ENCODE assay signal across 27 mouse cellular contexts in genomic region chr6:86373556-86373955, GRCm38 (mm10). TPM values are rescaled to one million over a fixed set of nuclear protein-coding genes. Genes with fewer than 3 reads are reported as not detected.
DNase-seq lines count a peak whose midpoint lies in the region; ATAC-seq and TF ChIP-seq lines count a peak whose summit lies in the region.
"Had no signal": no experiment of that assay in that cellular context is flagged by ENCODE, and none has a peak within 500 bp of the region (broad histone marks: within the 10 kb centered on the region; RNA-seq: fewer than 3 reads in every experiment).

No protein-coding gene starts in this region.

- peaks cover 28% of the 10 kb centered on the region for H3K4me1 ChIP-seq in forebrain, embryonic 10.5 days
- H3K4me1 ChIP-seq in forebrain, embryonic 11.5 days (replicated peaks; ENCODE audit: control insufficient read depth, insufficient read depth, low read length): peaks cover 9% of the 10 kb centered on the region
- H3K4me1 ChIP-seq in liver, embryonic 12.5 days: peaks cover 32% of the 10 kb centered on the region
- H3K4me1 ChIP-seq in liver, postnatal 0 days (ENCODE audit: insufficient read depth): peaks cover 14% of the 10 kb centered on the region
- H3K4me1 ChIP-seq in G1E (ENCODE audit: insufficient read depth, low read depth, low read length): peaks cover 35% of the 10 kb centered on the region
- peaks cover 29% of the 10 kb centered on the region for H3K4me1 ChIP-seq in liver, embryonic 13.5 days (replicated peaks)

- H3K9ac ChIP-seq in forebrain, embryonic 11.5 days (ENCODE audit: low read length): no peak overlapping the region
- no peak overlapping the region for H3K9ac ChIP-seq in liver, embryonic 12.5 days
- no peak overlapping the region for H3K9ac ChIP-seq in liver, postnatal 0 days (replicated peaks)
- no peak overlapping the region for H3K9ac ChIP-seq in liver, embryonic 13.5 days
- H3K9ac ChIP-seq: embryonic facial prominence, embryonic 12.5 days; heart, embryonic 15.5 days had no signal

- no peaks in the 10 kb centered on the region for H3K9me3 ChIP-seq in forebrain, embryonic 10.5 days
- no peaks in the 10 kb centered on the region for H3K9me3 ChIP-seq in forebrain, embryonic 11.5 days (ENCODE audit: control insufficient read depth, low read length)
- H3K9me3 ChIP-seq in liver, embryonic 12.5 days (replicated peaks): no peaks in the 10 kb centered on the region
- no peaks in the 10 kb centered on the region for H3K9me3 ChIP-seq in liver, postnatal 0 days (ENCODE audit: low read length)
- H3K9me3 ChIP-seq in G1E (replicated peaks): no peaks in the 10 kb centered on the region
- H3K9me3 ChIP-seq in liver, embryonic 13.5 days (replicated peaks): no peaks in the 10 kb centered on the region
- H3K9me3 ChIP-seq: embryonic facial prominence, embryonic 12.5 days; heart, embryonic 15.5 days; hindbrain, embryonic 13.5 days had no signal

- DNase-seq in forebrain, embryonic 10.5 days (ENCODE audit: extremely low spot score, low spot score): no peak
- no peak for DNase-seq in forebrain, embryonic 11.5 days (ENCODE audit: low spot score)
- no peak for DNase-seq in liver, postnatal 0 days
- DNase-seq in G1E (ENCODE audit: low spot score): no peak
- DNase-seq in liver, embryonic 13.5 days: no peak
- no peak for DNase-seq in spleen, postnatal 10 days (ENCODE audit: low spot score in 2 of 2)
- DNase-seq in thymus, adult 18-20 months: no peak
- DNase-seq: adrenal gland, adult 8-10 months; adrenal gland, postnatal 36 days; cerebellum, adult 8-10 months; cerebellum, postnatal 14 days; embryo, embryonic 11 days; gastrocnemius, postnatal 14 days; heart, adult 2 months; heart, postnatal 14 days; kidney, adult 11 months had no signal

- WGBS in forebrain, embryonic 10.5 days: 91% methylated on average over 6 of the region's 6 CpGs
- WGBS in forebrain, embryonic 11.5 days: 92% methylated on average over 6 of the region's 6 CpGs
- 84% methylated on average over 6 of the region's 6 CpGs for WGBS in liver, embryonic 12.5 days (ENCODE audit: insufficient replicate concordance)
- 93% methylated on average over 6 of the region's 6 CpGs for WGBS in liver, postnatal 0 days (ENCODE audit: insufficient replicate concordance)
- WGBS in liver, embryonic 13.5 days (ENCODE audit: insufficient replicate concordance): 88% methylated on average over 6 of the region's 6 CpGs

- H3K36me3 ChIP-seq in forebrain, embryonic 10.5 days (replicated peaks): peaks cover 68% of the 10 kb centered on the region
- peaks cover 19% of the 10 kb centered on the region for H3K36me3 ChIP-seq in forebrain, embryonic 11.5 days (ENCODE audit: control insufficient read depth, insufficient read depth, low read length)
- H3K36me3 ChIP-seq in liver, embryonic 12.5 days: peaks cover 64% of the 10 kb centered on the region
- peaks cover 22% of the 10 kb centered on the region for H3K36me3 ChIP-seq in liver, postnatal 0 days (replicated peaks; ENCODE audit: insufficient read depth, low read length)
- peaks cover 63% of the 10 kb centered on the region for H3K36me3 ChIP-seq in G1E (replicated peaks)
- H3K36me3 ChIP-seq in liver, embryonic 13.5 days: peaks cover 53% of the 10 kb centered on the region

- no peaks in the 10 kb centered on the region for H3K27me3 ChIP-seq in forebrain, embryonic 10.5 days (ENCODE audit: poor library complexity, severe bottlenecking)
- no peaks in the 10 kb centered on the region for H3K27me3 ChIP-seq in forebrain, embryonic 11.5 days (ENCODE audit: control insufficient read depth, insufficient read depth, low read length)
- H3K27me3 ChIP-seq in liver, embryonic 12.5 days (replicated peaks): no peaks in the 10 kb centered on the region
- no peaks in the 10 kb centered on the region for H3K27me3 ChIP-seq in liver, postnatal 0 days (ENCODE audit: insufficient read depth, low read length)
- H3K27me3 ChIP-seq in G1E (ENCODE audit: insufficient read depth, low read length): no peaks in the 10 kb centered on the region
- H3K27me3 ChIP-seq in liver, embryonic 13.5 days: no peaks in the 10 kb centered on the region
- H3K27me3 ChIP-seq: embryonic facial prominence, embryonic 12.5 days; heart, embryonic 15.5 days; hindbrain, embryonic 13.5 days; Patski had no signal

- no peak overlapping the region for H3K27ac ChIP-seq in forebrain, embryonic 10.5 days
- H3K27ac ChIP-seq in forebrain, embryonic 11.5 days (ENCODE audit: low read depth, low read length): no peak overlapping the region
- H3K27ac ChIP-seq in liver, embryonic 12.5 days: no peak overlapping the region
- H3K27ac ChIP-seq in liver, postnatal 0 days (ENCODE audit: low read depth): no peak overlapping the region
- H3K27ac ChIP-seq in liver, embryonic 13.5 days: no peak overlapping the region
- H3K27ac ChIP-seq: embryonic facial prominence, embryonic 12.5 days; heart, adult 2 months; heart, embryonic 15.5 days; hindbrain, embryonic 13.5 days; hindbrain, postnatal 0 days had no signal

- no peak overlapping the region for H3K4me2 ChIP-seq in forebrain, embryonic 11.5 days (ENCODE audit: low read depth, low read length, severe bottlenecking)
- peak overlapping the region; percentile 85; the same call in 1 of the 2 replicates for H3K4me2 ChIP-seq in liver, embryonic 12.5 days
- H3K4me2 ChIP-seq in liver, postnatal 0 days (ENCODE audit: low read depth, low read length): no peak overlapping the region
- H3K4me2 ChIP-seq in liver, embryonic 13.5 days: peak overlapping the region; percentile 90
- H3K4me2 ChIP-seq: heart, embryonic 15.5 days had no signal

- TF ChIP-seq EP300 in liver, postnatal 0 days (IDR thresholded peaks at IDR 0.05; ENCODE audit: low read depth): no peak

- H3K4me3 ChIP-seq in forebrain, embryonic 10.5 days: peak overlapping the region; percentile 96
- no peak overlapping the region for H3K4me3 ChIP-seq in forebrain, embryonic 11.5 days (ENCODE audit: low read depth, low read length)
- no peak overlapping the region for H3K4me3 ChIP-seq in liver, embryonic 12.5 days
- no peak overlapping the region for H3K4me3 ChIP-seq in liver, postnatal 0 days (ENCODE audit: low read depth, low read length)
- peak overlapping the region; percentile 21; the same call in 1 of the 2 replicates for H3K4me3 ChIP-seq in G1E (ENCODE audit: low read depth, low read length)
- 0 out of 2 replicates have a peak overlapping the region, but pooled peaks have one; percentile 92 for H3K4me3 ChIP-seq in liver, embryonic 13.5 days (replicated peaks)
- H3K4me3 ChIP-seq: heart, adult 2 months; heart, embryonic 15.5 days; hindbrain, embryonic 13.5 days had no signal

- ATAC-seq in forebrain, embryonic 11.5 days (replicated peaks; ENCODE audit: low FRiP score): no peak
- ATAC-seq in liver, embryonic 12.5 days: no peak
- ATAC-seq in liver, postnatal 0 days: no peak
- no peak for ATAC-seq in G1E (ENCODE audit: extremely low read depth, insufficient number of reproducible peaks, low FRiP score, poor library complexity, severe bottlenecking)
- no peak for ATAC-seq in liver, embryonic 13.5 days (ENCODE audit: low read depth)
- ATAC-seq: hindbrain, postnatal 0 days; Patski had no signal

- no peak for TF ChIP-seq CTCF in liver, postnatal 0 days (IDR thresholded peaks at IDR 0.05; ENCODE audit: low read depth)
- no peak for TF ChIP-seq CTCF in G1E (IDR thresholded peaks at IDR 0.05; ENCODE audit: low read depth, low read length)

RNA-seq across cellular contexts. Expression of gene Snrpg, which starts 2.5 kb away (rescaled TPM):
- polyA plus RNA-seq in forebrain, embryonic 10.5 days (2016; fragmentation: Nextera tagmentation; extraction: Ambion mirVana): 939 and 953 TPM in 2 replicates
- 775 and 792 TPM in 2 replicates for polyA plus RNA-seq in forebrain, embryonic 11.5 days (2014; fragmentation: Nextera tagmentation; extraction: Ambion mirVana)
- polyA plus RNA-seq in liver, embryonic 12.5 days (2016; fragmentation: Nextera tagmentation; extraction: Ambion mirVana): 493 and 510 TPM in 2 replicates
- 174 and 204 TPM in 2 replicates for polyA plus RNA-seq in liver, postnatal 0 days (2015; fragmentation: Nextera tagmentation; extraction: Ambion mirVana)
- 114 and 123 TPM in 2 replicates for total RNA-seq in G1E (2014; fragmentation: Nextera tagmentation)
- total RNA-seq in G1E (2017): 111 and 130 TPM in 2 replicates
- polyA plus RNA-seq in G1E (2012): 24.8 and 25.1 TPM in 2 replicates
- polyA plus RNA-seq in liver, embryonic 13.5 days (2015; fragmentation: Nextera tagmentation; extraction: Ambion mirVana): 407 and 475 TPM in 2 replicates

RNA-seq across cellular contexts. Expression of gene Fam136a, which starts 8.1 kb away (rescaled TPM):
- 208 and 210 TPM in 2 replicates for polyA plus RNA-seq in forebrain, embryonic 10.5 days (2016; fragmentation: Nextera tagmentation; extraction: Ambion mirVana)
- 164 and 168 TPM in 2 replicates for polyA plus RNA-seq in forebrain, embryonic 11.5 days (2014; fragmentation: Nextera tagmentation; extraction: Ambion mirVana)
- polyA plus RNA-seq in liver, embryonic 12.5 days (2016; fragmentation: Nextera tagmentation; extraction: Ambion mirVana): 104 and 111 TPM in 2 replicates
- 69.8 and 74.1 TPM in 2 replicates for polyA plus RNA-seq in liver, postnatal 0 days (2015; fragmentation: Nextera tagmentation; extraction: Ambion mirVana)
- total RNA-seq in G1E (2014; fragmentation: Nextera tagmentation) (62.0 and 73.4 TPM in 2 replicates), G1E (2017) (121 and 127 TPM in 2 replicates)
- polyA plus RNA-seq in G1E (2012): 35.5 and 39.5 TPM in 2 replicates
- 94.3 and 104 TPM in 2 replicates for polyA plus RNA-seq in liver, embryonic 13.5 days (2015; fragmentation: Nextera tagmentation; extraction: Ambion mirVana)

RNA-seq across cellular contexts. Expression of gene Pcyox1, which starts 23.4 kb away (rescaled TPM):
- 73.5 and 78.3 TPM in 2 replicates for polyA plus RNA-seq in forebrain, embryonic 10.5 days (2016; fragmentation: Nextera tagmentation; extraction: Ambion mirVana)
- 94.8 and 95.3 TPM in 2 replicates for polyA plus RNA-seq in forebrain, embryonic 11.5 days (2014; fragmentation: Nextera tagmentation; extraction: Ambion mirVana)
- polyA plus RNA-seq in liver, embryonic 12.5 days (2016; fragmentation: Nextera tagmentation; extraction: Ambion mirVana): 41.5 and 45.9 TPM in 2 replicates
- 69.6 and 80.4 TPM in 2 replicates for polyA plus RNA-seq in liver, postnatal 0 days (2015; fragmentation: Nextera tagmentation; extraction: Ambion mirVana)
- total RNA-seq in G1E (2014; fragmentation: Nextera tagmentation) (55.5 and 72.3 TPM in 2 replicates), G1E (2017) (31.4 and 44.7 TPM in 2 replicates)
- polyA plus RNA-seq in G1E (2012): 41.4 and 44.9 TPM in 2 replicates
- polyA plus RNA-seq in liver, embryonic 13.5 days (2015; fragmentation: Nextera tagmentation; extraction: Ambion mirVana): 38.1 and 51.3 TPM in 2 replicates

RNA-seq across cellular contexts. Expression of gene Tia1, which starts 30.5 kb away (rescaled TPM):
- 209 and 212 TPM in 2 replicates for polyA plus RNA-seq in forebrain, embryonic 10.5 days (2016; fragmentation: Nextera tagmentation; extraction: Ambion mirVana)
- polyA plus RNA-seq in forebrain, embryonic 11.5 days (2014; fragmentation: Nextera tagmentation; extraction: Ambion mirVana): 271 and 307 TPM in 2 replicates
- 45.2 and 46.2 TPM in 2 replicates for polyA plus RNA-seq in liver, embryonic 12.5 days (2016; fragmentation: Nextera tagmentation; extraction: Ambion mirVana)
- polyA plus RNA-seq in liver, postnatal 0 days (2015; fragmentation: Nextera tagmentation; extraction: Ambion mirVana): 15.2 and 17.2 TPM in 2 replicates
- total RNA-seq in G1E (2014; fragmentation: Nextera tagmentation): 141 and 165 TPM in 2 replicates
- total RNA-seq in G1E (2017): 82.2 and 84.0 TPM in 2 replicates
- polyA plus RNA-seq in G1E (2012): 20.1 and 25.4 TPM in 2 replicates
- 26.4 and 31.0 TPM in 2 replicates for polyA plus RNA-seq in liver, embryonic 13.5 days (2015; fragmentation: Nextera tagmentation; extraction: Ambion mirVana)

RNA-seq across cellular contexts. Expression of gene Gm44790, which starts 52.9 kb away (rescaled TPM):
- 0.83 TPM in 1 of 2 replicates, not detected in the other for polyA plus RNA-seq in forebrain, embryonic 10.5 days (2016; fragmentation: Nextera tagmentation; extraction: Ambion mirVana)
- polyA plus RNA-seq in forebrain, embryonic 11.5 days (2014; fragmentation: Nextera tagmentation; extraction: Ambion mirVana): 0.37 TPM in 1 of 2 replicates, not detected in the other
- polyA plus RNA-seq in liver, embryonic 12.5 days (2016; fragmentation: Nextera tagmentation; extraction: Ambion mirVana): not detected in 2 replicates
- polyA plus RNA-seq in liver, postnatal 0 days (2015; fragmentation: Nextera tagmentation; extraction: Ambion mirVana): not detected in 2 replicates
- not detected in 2 replicates for total RNA-seq in G1E (2014; fragmentation: Nextera tagmentation)
- total RNA-seq in G1E (2017): 0.87 TPM in 1 of 2 replicates, not detected in the other
- polyA plus RNA-seq in G1E (2012): 0.78 TPM in 1 of 2 replicates, not detected in the other
- not detected in 2 replicates for polyA plus RNA-seq in liver, embryonic 13.5 days (2015; fragmentation: Nextera tagmentation; extraction: Ambion mirVana)
- total RNA-seq: adrenal gland, postnatal 36 days; common myeloid progenitor, adult 5-6 weeks; heart, adult 2 months; heart, postnatal 14 days; hematopoietic stem cell, adult 5-6 weeks; hindbrain, postnatal 0 days had no signal
- polyA plus RNA-seq: C2C12; embryonic facial prominence, embryonic 12.5 days; heart, adult 2 months; heart, embryonic 11.5 days; heart, embryonic 15.5 days; hindbrain, embryonic 13.5 days; hindbrain, postnatal 0 days; intestine, embryonic 14.5 days had no signal

Comparison
In these comparisons a context has a peak if more than half of its experiments do, and no peak if none do; other contexts are left out.
1. H3K4me3 ChIP-seq: peak in forebrain, embryonic 10.5 days (single experiment), G1E (single experiment) and liver, embryonic 13.5 days (single experiment); none in forebrain, embryonic 11.5 days (single experiment), liver, embryonic 12.5 days (single experiment) and liver, postnatal 0 days (single experiment).
2. H3K4me2 ChIP-seq: peak in liver, embryonic 12.5 days (single experiment) and liver, embryonic 13.5 days (single experiment); none in forebrain, embryonic 11.5 days (single experiment) and liver, postnatal 0 days (single experiment).